Mouse (Mus musculus) layer of hippocampus, adult 9-11 months (tissue): ENCODE measurements around the gene Art2b.
"Not testable (repeated sequence)": the region's sequence is repeated elsewhere in the genome, so short reads cannot be mapped to it uniquely, and the experiment has no call there.

Source experiments
- DNase-seq: peaks from one replicate; pipeline ENCODE4 v3.0.0; 2022

Art2b gene

GRCm38 (mm10) chr7:101585408-101585807, at the start of gene Art2b:
Art2b (minus strand) TSS chr7:101585600.
- no peak for DNase-seq

- DNase-seq, result no peak
Measured at GRCm38 (mm10) chr7:101634513-101634912, 49.1 kb upstream of the Art2b start.

- DNase-seq, result no peak
Measured at GRCm38 (mm10) chr7:101633629-101634177, 48.3 kb upstream of the Art2b start.

DNA sequence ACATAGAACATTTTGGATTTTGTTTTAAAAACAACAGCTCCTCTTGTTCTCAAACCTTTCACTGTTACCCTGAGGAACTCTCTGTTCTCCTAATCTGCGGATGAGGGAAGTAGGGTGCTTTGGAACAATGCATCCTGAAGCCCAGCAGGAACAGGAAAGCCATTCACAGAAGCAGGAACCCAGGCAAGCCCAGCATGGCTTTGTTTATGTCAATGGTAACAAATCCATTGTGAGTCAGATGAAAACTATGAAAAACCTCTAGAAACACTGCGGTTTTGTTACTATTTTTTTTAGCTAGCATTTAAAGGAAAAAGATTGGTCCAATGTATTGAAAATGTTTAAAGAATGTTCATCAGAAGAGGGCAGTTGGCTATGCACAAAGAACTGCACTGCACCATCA, 43.1 kb upstream of the Art2b start:
- DNase-seq, result no peak

DNA sequence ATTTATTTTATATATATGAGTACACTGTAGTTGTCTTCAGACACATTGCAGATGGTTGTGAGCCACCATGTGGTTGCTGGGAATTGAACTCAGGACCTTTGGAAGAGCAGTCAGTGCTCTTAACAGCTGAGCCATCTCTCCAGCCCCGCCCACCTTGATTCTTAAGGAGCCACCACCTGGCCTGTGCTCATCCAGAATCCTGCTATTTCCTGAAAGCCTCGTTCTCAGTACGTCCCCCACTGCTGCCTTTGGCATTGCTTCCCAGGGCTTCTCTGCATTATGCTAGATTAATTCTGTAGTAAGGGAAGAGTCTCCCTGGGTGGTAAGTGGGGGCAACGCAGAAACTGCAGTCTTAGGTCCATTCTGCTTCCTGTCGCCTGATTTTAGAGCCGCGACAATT, 41.8 kb upstream of the Art2b start:
- peak; percentile 19 for DNase-seq

GRCm38 (mm10) chr7:101624283-101624682, 38.9 kb upstream of the Art2b start:
- no peak for DNase-seq

DNA sequence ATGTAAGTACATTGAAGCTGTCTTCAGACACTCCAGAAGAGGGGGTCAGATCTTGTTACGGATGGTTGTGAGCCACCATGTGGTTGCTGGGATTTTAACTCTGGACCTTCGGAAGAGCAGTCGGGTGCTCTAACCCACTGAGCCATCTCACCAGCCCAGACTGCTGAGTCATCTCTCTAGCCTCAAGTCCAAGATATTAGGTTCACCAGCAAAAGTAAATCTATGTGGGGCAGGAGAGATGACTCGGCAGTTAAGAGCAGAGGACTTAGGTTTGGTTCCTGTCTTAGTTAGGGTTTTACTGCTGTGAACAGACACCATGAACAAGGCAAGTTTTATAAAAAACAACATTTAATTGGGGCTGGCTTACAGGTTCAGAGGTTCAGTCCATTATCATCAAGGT, 36.5 kb upstream of the Art2b start:
- not testable (repeated sequence) for DNase-seq

DNA sequence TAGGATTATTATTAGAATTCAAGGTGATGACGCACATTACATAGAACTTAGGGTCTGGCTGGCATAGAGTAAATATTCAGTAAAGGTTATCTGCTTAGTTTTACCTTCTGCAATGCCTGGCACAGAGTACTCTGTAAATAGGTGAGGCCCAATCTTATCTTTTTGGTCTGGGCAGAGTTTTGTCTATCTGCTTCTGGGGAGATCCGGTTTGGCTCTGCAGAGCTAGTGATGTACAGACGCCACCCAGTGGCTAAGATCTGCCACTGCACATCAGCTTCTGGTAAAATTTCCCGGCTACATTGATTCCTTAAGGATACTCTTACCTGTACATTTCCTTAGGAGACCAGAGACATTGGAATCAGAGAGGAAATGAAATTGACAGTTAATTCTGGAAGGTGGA, 35.0 kb upstream of the Art2b start:
- DNase-seq, result peak; percentile 53

DNA sequence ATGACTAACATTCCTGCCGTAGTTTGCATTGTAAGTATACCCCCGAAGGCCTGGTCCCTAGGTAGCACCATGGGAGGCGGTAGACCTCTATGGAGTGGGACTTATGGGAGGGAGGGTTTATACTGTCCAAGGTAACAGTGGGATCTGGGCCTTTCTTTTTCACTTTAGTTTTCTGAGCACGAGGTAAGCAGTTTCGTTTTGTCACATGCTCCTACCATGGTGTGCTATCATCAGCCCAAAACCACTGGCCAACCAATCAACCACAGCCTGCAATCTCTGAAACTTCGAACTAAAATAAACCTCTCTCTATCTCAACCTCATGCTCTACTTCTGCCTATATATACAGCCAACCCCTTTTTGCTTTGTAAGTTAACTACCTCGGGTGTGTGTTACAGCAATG, 32.9 kb upstream of the Art2b start:
- DNase-seq, result no peak

GRCm38 (mm10) chr7:101617438-101618165, 32.2 kb upstream of the Art2b start:
- DNase-seq, result peak; percentile 89

DNA sequence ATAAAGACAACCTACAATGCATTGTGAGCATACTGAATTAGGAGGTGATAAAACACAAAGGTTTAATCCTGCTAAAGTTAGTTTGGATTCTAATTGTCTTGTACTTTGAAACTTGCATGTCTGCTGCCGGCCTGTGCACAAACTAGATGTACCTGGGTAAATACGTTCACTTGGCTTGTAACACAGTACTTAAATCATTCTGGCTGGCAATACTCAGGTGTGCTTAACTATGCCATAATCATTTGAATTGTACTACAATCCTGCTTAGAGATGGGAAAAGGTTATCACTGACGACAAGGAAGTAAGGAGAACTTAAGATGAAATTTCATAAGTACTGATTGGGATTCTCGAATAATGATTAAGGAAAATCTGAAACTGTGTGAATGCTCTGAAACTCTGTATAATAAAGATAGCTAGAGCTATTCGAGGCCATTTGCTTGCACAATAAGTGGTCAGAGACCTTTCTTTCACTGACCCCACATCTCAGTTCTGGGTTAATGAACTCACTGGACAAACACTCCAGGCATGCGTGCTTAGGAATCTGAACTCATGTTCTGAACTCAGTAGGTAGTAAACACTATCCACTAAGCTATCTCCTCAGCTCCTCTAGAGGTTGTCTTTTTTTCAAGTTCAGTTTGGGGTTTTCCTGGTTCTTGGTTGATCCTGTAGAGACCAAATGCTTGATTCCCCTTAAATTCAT, 30.9 kb upstream of the Art2b start:
- no peak for DNase-seq

- no peak for DNase-seq
Measured at GRCm38 (mm10) chr7:101615406-101615805, 30.0 kb upstream of the Art2b start.

- not testable (repeated sequence) for DNase-seq
Measured at GRCm38 (mm10) chr7:101612786-101613527, 27.6 kb upstream of the Art2b start.

DNA sequence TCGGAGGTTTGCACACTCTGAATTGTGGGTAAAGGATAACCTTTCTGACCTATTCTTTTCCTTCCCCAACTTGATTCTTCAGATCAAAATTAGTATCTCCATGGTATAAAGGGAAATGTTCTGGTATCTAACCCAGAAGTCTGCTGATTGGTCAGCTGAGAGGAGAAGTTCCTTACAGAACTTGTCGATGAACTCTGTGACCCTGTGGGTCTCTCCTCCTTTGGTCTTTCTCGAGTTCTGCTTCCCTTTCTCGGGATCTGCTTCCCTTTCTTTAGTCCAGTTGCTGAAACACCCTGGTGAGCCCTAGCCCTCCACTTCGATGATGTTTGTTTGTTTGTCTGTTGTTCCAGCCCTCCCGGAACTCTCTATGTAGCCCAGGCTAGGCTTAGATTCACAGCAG, 22.4 kb upstream of the Art2b start:
- peak; percentile 18 for DNase-seq

DNA sequence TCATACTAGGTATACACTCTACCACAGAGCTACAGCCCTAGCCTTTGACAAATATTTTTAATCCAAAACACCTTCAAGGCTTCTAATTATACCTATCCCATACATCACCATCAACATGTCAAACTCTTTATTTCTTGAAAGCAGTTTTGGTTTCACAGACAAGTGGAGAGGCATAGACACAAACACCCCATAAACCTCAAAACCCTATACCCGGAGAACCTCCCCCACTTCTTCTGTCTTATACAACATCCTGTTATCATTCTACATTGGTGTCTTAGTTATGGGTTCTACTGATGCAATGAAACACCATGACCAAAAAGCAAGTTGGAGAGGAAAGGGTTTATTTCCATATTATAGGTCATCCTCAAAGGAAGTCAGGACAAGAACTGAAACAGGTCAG, 15.0 kb upstream of the Art2b start:
- DNase-seq, result no peak

GRCm38 (mm10) chr7:101598482-101598881, 13.1 kb upstream of the Art2b start:
- DNase-seq, result no peak

DNA sequence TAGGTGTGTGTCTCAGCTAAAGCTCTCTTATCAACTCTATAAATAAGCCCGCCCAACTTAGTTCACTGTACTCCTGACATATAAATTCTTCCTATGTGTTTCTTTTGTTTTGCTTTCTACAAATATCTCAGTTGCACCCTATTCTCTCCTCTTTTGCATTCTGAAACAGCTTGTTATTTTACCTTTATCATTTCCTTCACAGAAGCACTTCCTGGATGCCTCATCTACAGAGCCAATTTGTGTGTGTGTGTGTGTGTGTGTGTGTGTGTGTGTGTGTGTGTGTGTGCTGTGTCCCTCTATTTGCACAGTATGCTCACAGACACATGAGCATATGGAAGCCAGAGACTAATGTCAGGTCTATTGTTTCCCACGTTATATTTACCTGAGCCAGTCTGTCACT, 9.6 kb upstream of the Art2b start:
- DNase-seq, result no peak

GRCm38 (mm10) chr7:101584271-101584670, 1.1 kb downstream of the Art2b start:
- not testable (repeated sequence) for DNase-seq

GRCm38 (mm10) chr7:101582012-101582411, 3.4 kb downstream of the Art2b start:
- no peak for DNase-seq

DNA sequence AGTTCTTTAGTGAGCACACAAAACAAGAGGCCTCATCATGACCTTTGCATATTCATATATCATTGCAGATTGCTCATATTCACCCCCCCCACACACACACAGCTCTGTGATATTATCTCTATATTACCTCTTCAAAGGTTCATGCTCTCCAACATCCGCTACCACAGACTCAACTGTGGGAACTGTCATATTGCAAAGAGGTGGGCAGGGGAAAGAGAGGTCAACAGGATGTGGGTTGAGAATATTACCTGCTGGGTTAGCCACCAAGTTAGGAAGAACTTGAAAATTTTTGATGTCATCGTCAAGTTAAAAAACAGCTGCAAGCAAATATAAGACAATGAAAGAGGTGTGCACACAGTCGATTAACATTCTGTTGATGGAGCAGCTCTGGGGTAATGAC, 4.5 kb downstream of the Art2b start:
- not testable (repeated sequence) for DNase-seq

DNA sequence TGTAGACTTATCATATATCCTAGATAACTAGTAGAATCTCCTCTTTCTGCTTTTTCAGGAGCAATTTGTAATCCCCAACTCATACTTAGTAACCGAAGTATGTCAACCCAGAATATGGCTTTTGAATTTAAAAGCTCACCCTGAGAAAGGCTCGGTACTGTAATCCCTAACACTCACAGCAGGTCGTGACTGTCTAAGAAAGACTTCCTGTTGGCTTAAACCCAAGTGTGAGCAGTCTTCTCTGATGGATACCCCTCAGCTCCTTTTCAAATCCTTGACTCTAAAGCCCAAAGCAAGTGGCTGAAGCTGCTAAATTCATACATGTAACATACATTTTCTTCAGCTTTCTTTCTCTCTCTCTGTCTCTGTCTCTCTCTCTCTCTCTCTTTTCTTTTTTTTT, 11.0 kb downstream of the Art2b start:
- no peak for DNase-seq

GRCm38 (mm10) chr7:101573636-101574035, 11.8 kb downstream of the Art2b start:
- DNase-seq, result not testable (repeated sequence)

- no peak for DNase-seq
Measured at GRCm38 (mm10) chr7:101564086-101564485, 21.3 kb downstream of the Art2b start.
